Mouse (Mus musculus) thymus, adult 2 months (tissue): ENCODE measurements around the gene Chchd5.

Source experiments
- CTCF ChIP-seq: fragments of 200-500 bp; IDR thresholded peaks from 2 replicates; pipeline ENCODE4 v1.5.1; 2012; ENCODE audit warnings: mild to moderate bottlenecking, control low read depth, low read length, moderate library complexity, borderline replicate concordance; ENCODE audit not compliant: control insufficient read depth, poor library complexity, insufficient read depth; ENCODE audit errors: extremely low read depth
- POLR2A ChIP-seq: fragments of 200-500 bp; IDR thresholded peaks from 2 replicates; pipeline ENCODE4 v1.6.1; 2012; ENCODE audit warnings: mild to moderate bottlenecking, low read length, control low read depth, moderate library complexity; ENCODE audit not compliant: control insufficient read depth, poor library complexity, insufficient read depth; ENCODE audit errors: extremely low read depth

DNA sequence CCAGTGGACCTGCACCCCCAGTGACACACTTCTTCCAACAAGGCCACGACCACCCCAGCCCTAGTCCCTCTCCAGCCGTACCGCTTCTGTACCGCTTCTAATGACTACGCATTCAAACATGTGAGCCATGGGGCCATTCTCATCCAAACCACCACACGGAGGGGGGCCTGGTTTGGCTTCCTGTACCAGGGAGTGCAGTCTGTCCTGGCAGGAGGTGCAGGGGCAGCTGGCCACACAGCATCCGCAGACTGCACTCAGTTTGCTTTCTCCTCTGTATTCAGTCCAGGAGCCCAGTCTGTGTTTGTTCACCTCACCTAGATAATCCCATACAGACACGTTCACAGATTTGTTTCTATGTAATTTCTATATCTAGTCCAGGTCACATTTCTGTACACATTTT lies 7.5 kb upstream of the Chchd5 start:
- TF ChIP-seq POLR2A (no peak), CTCF (no peak)
